Mouse (Mus musculus) layer of hippocampus, adult 9-11 months (tissue): ENCODE measurements around the gene Kcnk2.

ENCODE experiments used
- DNase-seq: peaks from one replicate; pipeline ENCODE4 v3.0.0; 2022

Kcnk2 gene

DNA sequence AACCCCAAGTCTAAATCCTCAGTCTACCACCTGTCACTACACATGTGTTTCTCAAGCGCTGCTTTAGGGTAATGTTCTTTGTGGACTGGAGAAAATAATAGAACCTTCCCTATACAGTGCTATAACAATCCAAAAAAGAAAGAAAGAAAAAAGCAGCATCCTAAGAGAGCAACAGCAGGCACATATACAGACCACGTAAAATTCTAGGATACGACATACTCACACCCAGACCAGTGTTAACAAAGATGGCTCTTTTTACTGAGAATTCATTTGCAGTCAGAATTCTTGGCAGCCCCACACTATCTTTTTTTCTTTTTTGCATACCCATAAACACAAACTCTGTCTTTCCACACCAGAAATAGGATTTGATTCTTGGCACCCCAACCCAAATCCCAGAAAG is 187.6 kb downstream of the Kcnk2 start:
- DNase-seq = no peak

DNA sequence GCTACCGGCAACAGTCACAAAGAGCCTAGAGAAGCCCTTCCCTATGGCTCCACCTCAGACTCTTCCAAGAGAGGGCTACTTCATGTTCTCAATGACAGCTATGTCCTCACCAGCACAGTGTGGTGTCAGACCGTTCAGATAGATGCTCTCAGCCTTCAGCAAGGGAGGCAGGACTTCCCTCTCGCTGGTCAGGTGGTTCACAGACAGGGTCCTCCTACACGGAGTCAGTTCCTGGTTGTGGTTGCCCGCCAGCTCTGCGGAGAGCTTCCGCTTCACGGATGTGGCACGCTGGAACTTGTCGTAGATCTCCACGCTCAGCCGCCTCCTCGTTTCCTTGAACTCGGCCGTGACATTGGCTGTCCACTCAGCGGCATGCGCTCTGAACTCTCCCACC is 192.4 kb downstream of the Kcnk2 start:
- DNase-seq = no peak

DNA sequence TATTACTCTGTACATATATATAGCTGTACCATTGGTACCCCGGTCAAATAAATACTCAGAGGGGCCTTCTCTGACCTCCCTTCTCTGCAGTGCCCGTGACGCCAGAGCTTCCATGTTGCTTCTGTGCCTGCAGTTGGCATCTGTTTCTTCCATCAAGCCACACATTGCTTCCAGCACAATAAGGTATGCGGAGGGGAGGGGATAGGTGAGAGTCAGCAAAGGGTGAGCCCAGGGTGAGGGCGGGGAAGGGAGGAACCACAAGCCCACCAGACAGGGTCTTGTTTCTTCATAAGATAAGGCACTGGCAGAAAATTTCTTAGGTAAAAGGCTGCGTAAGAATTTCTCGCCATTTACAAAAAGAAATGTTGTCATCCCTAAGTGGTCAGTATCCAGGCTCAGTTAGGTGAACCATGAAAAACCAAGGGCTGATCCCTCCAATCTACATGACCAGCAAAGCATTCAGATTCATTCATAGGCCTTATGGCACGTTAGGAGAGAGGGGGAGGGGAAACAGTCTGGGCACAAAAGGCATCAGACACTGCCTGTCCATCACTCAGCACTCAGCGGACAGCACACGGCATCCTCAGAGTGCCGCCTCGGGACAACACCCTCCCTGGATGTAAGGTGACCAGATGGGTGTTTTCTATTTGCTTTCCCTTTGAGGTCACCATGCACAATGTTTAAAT is 192.9 kb downstream of the Kcnk2 start:
- DNase-seq = no peak

GRCm38 (mm10) chr1:189208605-189209004 is 193.5 kb downstream of the Kcnk2 start:
- no peak for DNase-seq

- no peak for DNase-seq
Observed at GRCm38 (mm10) chr1:189195758-189196157, 206.3 kb downstream of the Kcnk2 start.

- DNase-seq = peak; percentile 71
Observed at GRCm38 (mm10) chr1:189187737-189188390, 214.2 kb downstream of the Kcnk2 start.

- peak; percentile 42 for DNase-seq
Observed at GRCm38 (mm10) chr1:189185206-189185750, 216.8 kb downstream of the Kcnk2 start.

- DNase-seq = no peak
Observed at GRCm38 (mm10) chr1:189177746-189178145, 224.3 kb downstream of the Kcnk2 start.

- DNase-seq = no peak
Observed at GRCm38 (mm10) chr1:189173479-189173878, 228.6 kb downstream of the Kcnk2 start.

- no peak for DNase-seq
Observed at GRCm38 (mm10) chr1:189171138-189171537, 230.9 kb downstream of the Kcnk2 start.

DNA sequence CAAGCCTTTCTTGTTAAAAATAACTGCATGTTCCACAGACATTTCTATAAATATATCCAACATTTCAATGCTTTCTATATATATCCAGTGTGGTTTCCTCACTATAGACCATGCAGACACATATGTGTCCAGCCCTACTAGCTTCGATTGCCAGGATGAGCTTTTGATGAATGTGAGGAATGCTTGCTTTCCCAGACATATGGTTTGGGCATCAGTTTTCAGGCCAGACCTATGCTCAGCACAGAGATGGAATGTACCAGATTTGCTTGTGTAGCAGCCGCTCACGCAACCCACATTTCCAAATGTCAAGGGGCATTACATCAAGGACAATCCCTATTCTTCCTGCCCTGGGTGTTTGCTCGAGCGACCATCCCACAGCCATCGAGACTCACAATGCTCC is 236.3 kb downstream of the Kcnk2 start:
- no peak for DNase-seq

GRCm38 (mm10) chr1:189165141-189165540 is 236.9 kb downstream of the Kcnk2 start:
- DNase-seq = no peak

GRCm38 (mm10) chr1:189164721-189165120 is 237.4 kb downstream of the Kcnk2 start:
- DNase-seq = no peak

DNA sequence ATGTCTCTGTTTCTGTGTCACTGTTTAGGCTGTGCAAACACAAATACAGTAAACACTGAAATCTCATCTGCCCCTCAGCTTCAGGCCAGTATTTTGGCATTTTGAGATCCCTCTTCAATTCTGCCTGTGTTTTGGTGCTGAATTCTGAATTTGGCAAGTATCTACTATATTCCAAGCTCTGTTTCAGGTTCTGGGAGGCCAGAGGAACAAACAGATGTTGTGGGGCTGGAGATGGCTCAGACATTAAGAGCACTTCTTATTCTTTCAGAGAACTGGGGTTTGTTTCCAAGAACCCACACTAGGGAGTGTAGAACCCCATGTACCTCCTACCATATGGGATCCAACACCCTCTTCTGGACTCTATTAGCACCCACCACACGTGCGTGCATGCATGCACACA is 237.8 kb downstream of the Kcnk2 start:
- no peak for DNase-seq
